Mouse (Mus musculus) kidney, postnatal 4 days (tissue): ENCODE measurements around the gene Gba.
A peak's percentile ranks its signal among the peaks of the same experiment; 100 is the strongest.

ENCODE experiments used
- DNase-seq, 2 experiments: peaks; one replicate each; pipeline ENCODE4 v3.0.0; 2021; ENCODE audit warnings: mixed read lengths in 2 of 2

Gene Gba

GRCm38 (mm10) chr3:89244158-89244981 is 41.6 kb downstream of the Gba start:
- DNase-seq, result peak; percentile 63 to 72

DNA sequence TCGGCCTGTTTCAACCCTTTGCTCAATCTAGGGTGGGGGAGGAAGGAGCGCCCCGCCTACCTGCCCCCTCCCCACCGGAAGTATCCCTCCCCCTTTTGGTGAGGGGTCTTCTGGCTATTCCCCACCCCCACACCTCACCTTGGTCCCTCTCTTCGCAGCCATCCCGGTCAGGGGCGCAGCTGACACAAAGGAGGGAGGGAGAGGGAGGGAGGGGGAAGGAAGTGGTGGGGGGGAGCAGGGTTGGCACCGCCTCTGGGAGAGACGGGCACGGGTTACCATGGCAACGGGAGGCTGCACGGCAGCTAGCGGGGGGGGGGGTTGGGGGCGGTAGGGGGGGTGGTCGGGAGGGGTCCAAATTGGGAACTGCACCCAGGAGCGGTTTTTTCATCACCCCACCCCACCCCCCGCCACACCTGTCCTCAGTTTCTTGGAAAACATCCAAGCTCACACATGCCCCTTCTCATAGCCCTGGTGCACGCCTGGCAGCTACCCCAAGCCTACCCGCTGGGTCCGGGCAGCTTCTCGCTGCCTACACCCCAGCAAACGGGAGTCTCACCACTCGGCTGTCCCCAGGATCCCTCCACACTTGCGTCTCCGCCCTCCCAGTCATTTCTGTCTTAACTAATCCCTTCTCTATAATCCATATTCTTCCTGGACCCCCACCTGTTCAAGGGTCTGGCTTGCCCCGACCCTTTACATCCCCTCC is 42.4 kb downstream of the Gba start:
- peak; percentile 62 to 72 for DNase-seq

DNA sequence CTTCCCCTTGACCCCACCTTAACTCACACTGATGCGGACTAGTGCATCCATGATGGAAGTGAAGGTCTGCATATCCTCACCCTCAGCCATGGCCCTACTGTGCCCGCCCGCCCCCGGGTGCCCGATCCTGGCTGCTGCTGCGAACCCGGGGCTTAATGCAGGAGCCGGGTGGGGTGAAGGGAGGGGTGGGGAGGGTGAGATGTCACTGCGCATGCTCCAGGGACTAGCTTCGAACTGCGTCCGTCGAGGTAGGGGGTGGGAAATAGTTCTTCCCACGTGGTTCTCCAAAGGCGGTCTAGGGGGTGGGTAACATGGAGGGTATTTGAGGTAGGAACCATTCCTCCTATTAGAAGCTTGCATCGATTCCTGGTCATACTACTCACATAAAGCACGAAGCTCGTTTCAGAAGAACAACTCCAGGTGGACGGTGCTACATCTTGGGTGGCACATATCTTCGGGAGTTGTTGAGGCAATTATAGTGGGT is 43.0 kb downstream of the Gba start, which contains the start of gene Krtcap2:
Krtcap2 (plus strand) TSS at position 279 of the 484 bp plus-strand sequence.
- peak; percentile 46 to 61 for DNase-seq

DNA sequence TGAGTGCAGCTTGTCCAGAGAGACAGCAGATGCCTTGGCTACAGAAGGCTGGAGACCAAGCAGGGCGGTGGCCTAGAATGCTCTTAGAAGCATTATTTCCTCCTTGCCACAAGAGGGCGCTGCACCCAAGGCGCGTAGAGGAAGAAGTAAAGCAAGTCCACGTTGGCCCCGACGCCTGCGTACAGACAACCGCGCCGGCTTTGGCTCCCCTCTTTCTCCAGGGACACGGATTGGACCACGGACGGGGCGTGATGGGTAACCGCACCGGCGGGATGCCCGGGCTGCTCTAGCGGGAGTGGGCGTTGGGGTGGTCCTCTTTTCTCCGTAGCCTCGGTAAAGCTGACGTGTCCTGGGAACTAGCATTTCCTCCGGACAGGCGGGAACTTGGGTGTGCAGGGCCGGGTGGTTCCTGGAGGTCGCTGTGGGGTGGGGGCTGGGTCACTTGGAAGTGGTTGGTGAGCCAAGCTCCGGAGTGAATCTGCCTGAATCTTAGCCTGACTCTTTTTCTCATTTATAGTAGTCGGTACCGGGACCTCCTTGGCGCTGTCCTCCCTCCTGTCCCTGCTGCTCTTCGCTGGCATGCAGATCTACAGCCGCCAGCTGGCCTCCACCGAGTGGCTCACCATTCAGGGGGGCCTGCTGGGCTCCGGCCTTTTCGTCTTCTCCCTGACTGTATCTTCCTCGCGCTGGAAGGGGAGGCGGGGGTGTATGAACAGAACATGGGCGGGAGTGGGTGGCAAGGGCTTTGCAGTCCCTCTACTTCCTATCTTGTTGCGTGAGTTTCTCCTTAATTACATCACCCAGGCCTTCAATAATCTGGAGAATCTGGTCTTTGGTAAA is 43.8 kb downstream of the Gba start, which contains the start of gene Trim46:
Trim46 (minus strand) TSS at position 49 of the 840 bp plus-strand sequence.
- DNase-seq, result peak; percentile 91 to 95

DNA sequence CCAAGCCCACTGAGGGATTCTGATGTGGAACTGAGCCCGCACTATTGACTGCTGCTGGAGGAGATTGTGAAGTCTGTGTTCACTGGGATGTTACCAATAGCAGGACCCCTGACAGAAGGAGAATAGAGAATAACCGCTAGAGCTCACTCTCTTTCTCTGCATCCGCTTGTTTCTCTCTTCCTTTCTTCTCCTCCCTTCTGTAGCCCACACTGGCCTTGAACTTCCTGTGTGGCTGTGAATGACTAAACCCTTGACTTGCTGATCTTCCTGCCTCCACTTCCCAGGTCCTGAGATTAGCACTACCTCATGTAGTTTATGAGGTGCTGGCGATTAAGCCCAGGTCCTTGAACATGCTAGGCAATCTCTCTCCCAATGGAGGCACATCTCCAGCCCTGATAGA is 44.7 kb downstream of the Gba start:
- DNase-seq, result no peak

DNA sequence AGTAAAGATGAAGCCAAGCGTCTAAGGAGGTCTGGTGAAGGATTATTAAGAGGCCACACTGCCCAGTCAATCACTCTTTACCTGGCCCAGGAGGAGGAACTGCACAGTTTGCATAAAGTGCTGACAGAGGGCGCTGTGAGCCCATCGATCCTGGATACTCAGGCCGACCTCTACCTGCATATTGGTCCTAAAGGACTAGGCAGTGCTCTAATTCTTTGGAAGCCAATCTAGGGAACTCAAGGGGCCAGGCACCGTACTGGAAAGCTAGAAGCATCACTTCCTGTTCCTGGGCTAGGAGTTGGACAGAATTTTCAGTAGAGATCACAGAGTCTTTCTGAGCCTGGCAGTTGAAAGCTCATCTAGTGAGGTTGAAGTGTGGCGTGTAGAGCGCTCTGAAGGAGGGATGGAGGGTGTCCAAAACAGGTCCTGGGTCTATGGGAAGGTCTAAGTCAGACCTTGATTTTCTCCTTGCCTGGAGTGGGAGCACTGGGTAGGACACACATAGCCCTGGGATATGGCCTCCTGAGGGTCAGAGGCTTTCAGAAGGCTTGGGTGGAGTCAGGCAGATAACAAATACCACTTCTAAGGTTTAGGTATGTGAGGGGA is 47.8 kb downstream of the Gba start:
- DNase-seq, result peak; percentile 80 to 86

- peak; percentile 74 to 84 for DNase-seq
Observed at GRCm38 (mm10) chr3:89251365-89251895, 48.7 kb downstream of the Gba start.

DNA sequence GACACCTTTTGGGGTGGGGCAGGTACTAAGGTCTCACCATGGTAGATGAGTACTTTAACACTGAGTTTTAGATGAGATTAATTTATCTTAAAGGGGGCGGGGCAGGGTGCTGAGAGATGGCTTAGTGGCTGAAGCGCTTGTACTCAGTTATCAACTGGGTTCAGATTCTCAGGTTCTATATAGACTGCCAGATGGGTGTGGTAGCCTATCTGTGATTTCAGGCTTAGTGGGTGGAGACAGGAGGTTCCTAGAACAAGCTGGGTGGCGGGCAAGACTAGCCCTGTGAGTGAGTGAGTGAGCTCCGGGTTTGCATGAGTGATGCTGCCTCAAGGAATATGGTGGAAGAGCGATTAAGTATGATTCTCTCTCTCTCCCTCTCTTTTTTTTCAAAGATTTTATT is 52.3 kb downstream of the Gba start:
- no peak for DNase-seq

DNA sequence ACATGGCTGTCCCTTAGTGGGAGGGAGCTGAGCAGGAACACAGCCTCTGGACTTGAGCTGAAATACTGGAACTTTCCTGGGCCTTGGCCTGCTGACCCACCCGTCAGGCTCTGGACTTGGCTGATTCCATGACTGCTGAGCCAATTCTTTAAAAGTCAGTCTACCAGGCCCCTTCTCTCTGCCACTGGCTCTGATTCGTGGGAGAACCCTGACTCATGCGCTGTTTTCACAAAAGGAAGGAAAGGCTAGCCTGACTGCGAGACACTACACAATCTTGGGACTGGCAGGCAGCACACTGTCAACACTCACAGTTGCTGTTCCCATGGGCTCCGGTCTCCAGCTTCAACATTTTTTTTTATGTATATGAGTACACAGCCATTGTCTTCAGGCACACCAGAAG is 53.4 kb downstream of the Gba start:
- no peak for DNase-seq
